ENCODE assay signal across 23 mouse cellular contexts in the genomic region with DNA sequence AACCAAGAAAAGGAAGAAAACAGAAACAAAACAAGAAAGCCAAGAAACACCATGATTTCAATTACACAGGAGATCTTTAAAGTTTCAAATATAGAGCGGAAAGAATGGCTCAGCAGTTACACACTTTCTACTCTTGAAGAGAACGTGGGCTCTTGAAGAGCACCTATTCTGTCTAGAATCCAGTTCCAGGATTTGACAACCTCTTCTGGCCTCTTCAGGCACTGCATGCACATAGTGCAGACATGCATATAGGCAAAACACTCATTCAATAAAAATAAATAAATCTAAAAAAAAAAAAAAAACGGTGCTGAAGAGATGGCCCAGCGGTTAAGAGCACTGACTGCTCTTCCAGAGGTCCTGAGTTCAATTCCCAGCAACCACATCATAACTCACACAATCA. TPM values are rescaled to one million over a fixed set of nuclear protein-coding genes. Genes with fewer than 3 reads are reported as not detected.
"Had no signal": no experiment of that assay in that cellular context is flagged by ENCODE, and none has a peak within 500 bp of the region (broad histone marks: within the 10 kb centered on the region; RNA-seq: fewer than 3 reads in every experiment).

No protein-coding gene starts in this region.

- H3K4me1 ChIP-seq: kidney, embryonic 15.5 days; limb, embryonic 13.5 days; neural tube, embryonic 15.5 days had no signal

- H3K9me3 ChIP-seq: kidney, embryonic 15.5 days; limb, embryonic 13.5 days; megakaryocyte, embryonic 14.5 days; neural tube, embryonic 15.5 days had no signal

- H3K4me2 ChIP-seq: kidney, embryonic 15.5 days; limb, embryonic 13.5 days; neural tube, embryonic 15.5 days had no signal

- ATAC-seq: intestine, embryonic 16.5 days; lung, postnatal 0 days had no signal

- DNase-seq: kidney, adult 2 months; kidney, postnatal 14 days; left cerebral cortex, postnatal 4 days; lung, adult 2 months; midbrain, embryonic 14.5 days; right cerebral cortex, postnatal 4 days; spleen, adult 18-20 months; thymus, adult 2 months; thymus, postnatal 25 days had no signal

- H3K9ac ChIP-seq: kidney, embryonic 15.5 days; limb, embryonic 13.5 days; liver, embryonic 14.5 days; neural tube, embryonic 15.5 days had no signal

- H3K27me3 ChIP-seq: kidney, embryonic 15.5 days; limb, embryonic 13.5 days; megakaryocyte, embryonic 14.5 days; neural tube, embryonic 15.5 days had no signal

- H3K4me3 ChIP-seq: kidney, embryonic 15.5 days; limb, embryonic 13.5 days; megakaryocyte, embryonic 14.5 days; myocyte; neural tube, embryonic 15.5 days had no signal

- H3K27ac ChIP-seq: kidney, embryonic 15.5 days; limb, embryonic 13.5 days; liver, embryonic 14.5 days; macrophage; neural tube, embryonic 15.5 days had no signal

RNA-seq across cellular contexts. Expression of gene Gm10306, which starts 13.3 kb away (rescaled TPM):
- total RNA-seq: layer of hippocampus, postnatal 25 days; left cerebral cortex, postnatal 4 days; liver, adult 2 months had no signal
- polyA plus RNA-seq: kidney, adult 2 months; kidney, embryonic 15.5 days; large intestine, adult 2 months; limb, embryonic 13.5 days; liver, adult 2 months; lung, adult 2 months; macrophage; midbrain, embryonic 14.5 days; myocyte; neural tube, embryonic 11.5 days; neural tube, embryonic 15.5 days; stomach, embryonic 14.5 days; thymus, adult 2 months had no signal
